Mouse (Mus musculus) splenic B cell, adult 2 months (primary cell): ENCODE measurements around the gene Iqgap2.

Source experiments
- DNase-seq: peaks from one replicate; pipeline ENCODE4 v3.0.0-alpha.2; 2011; ENCODE audit warnings: low read depth, low spot score
- H3K27me3 ChIP-seq: 2 replicates; pipeline ENCODE4 v1.6.1; 2012; ENCODE audit warnings: mild to moderate bottlenecking, low read length, moderate library complexity, mixed read lengths; ENCODE audit not compliant: control insufficient read depth, poor library complexity, insufficient read depth, severe bottlenecking
- H3K36me3 ChIP-seq: 2 replicates; pipeline ENCODE4 v1.6.1; 2012; ENCODE audit warnings: mild to moderate bottlenecking, low read length, moderate library complexity, mixed read lengths; ENCODE audit not compliant: control insufficient read depth, poor library complexity, insufficient read depth, severe bottlenecking

The Iqgap2 gene

DNA sequence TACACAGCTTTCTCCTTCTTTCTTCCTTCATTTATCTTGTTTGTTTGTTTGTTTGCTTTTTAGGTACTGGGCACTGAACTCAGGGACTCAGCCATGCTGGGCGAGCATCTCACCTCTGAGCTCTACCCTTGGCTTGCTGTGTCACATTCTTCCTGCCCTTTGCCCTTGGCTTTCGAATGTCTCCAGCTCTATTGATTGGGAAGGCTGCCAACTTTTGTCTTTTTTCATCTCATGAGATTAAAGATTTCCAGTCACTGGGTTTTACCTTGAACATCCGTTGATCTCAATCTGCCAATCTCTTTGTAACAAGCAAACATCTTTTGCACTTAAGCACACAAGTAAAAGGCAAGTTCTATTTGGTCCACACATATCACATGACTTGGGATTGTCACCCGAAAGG is 32.5 kb downstream of the Iqgap2 start:
- no peaks in the 10 kb centered on the region for H3K36me3 ChIP-seq
- no peaks in the 10 kb centered on the region for H3K27me3 ChIP-seq
- no peak for DNase-seq

DNA sequence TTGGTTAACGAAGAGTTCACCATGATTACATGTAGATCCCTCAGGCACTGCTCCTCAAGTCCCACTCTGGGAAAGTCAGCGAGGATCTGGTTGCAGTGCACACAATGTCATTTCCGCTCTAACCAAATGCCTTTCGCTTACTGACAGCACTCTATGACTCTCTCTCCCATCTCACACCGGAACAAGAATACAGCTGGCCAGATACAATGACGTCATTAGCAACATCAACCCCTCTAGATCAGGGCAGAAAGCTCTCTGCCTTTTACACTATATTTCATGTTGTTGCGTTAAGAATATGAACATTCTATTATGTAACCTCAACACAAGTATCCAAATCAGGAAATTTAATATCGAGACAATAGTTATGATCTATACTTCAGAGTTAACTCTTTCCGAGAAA is 32.9 kb downstream of the Iqgap2 start:
- no peak for DNase-seq
- Histone ChIP-seq H3K36me3 (no peaks in the 10 kb centered on the region), H3K27me3 (no peaks in the 10 kb centered on the region)

DNA sequence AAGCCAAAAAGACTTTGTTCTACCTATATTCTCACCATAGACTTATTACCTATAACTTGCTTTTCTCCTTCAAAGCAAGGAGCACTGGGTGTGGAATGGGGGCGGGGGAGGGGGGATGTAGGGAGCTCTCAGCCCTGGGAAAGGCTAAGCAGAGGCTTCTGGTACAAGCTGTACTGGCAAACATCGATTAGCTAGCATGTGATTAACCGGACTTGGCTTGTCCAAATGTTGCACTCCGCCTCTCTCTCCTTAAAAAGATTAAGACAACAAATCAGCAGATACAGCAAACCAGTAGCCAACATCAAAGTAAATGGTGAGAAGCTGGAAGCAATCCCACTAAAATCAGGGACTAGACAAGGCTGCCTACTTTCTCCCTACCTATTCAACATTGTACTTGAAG is 36.2 kb downstream of the Iqgap2 start:
- DNase-seq, result no peak

DNA sequence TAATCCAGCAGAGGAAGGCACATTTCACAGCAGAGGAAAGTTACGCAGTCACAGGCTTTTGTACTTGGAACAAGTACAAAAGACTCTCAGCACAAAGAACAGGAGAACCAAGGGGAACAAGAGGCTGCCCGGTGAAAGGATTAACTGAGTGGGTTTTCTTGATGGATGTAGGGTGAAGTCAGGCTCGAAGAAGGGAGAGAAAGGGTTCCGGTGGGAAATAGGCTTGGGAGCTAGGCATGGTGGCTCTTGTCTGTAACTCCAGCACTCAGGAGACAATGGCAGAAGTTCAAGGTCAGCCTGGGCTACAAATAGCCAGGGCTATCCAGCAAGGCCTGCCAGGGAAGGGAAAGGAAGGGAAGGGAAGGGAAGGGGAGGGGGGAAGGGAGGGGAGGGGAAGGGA is 40.1 kb downstream of the Iqgap2 start:
- no peaks in the 10 kb centered on the region for H3K36me3 ChIP-seq

More for the DNA sequence above, 36.2 kb downstream of the Iqgap2 start:
- Histone ChIP-seq H3K36me3 (no peaks in the 10 kb centered on the region), H3K27me3 (no peaks in the 10 kb centered on the region)

DNA sequence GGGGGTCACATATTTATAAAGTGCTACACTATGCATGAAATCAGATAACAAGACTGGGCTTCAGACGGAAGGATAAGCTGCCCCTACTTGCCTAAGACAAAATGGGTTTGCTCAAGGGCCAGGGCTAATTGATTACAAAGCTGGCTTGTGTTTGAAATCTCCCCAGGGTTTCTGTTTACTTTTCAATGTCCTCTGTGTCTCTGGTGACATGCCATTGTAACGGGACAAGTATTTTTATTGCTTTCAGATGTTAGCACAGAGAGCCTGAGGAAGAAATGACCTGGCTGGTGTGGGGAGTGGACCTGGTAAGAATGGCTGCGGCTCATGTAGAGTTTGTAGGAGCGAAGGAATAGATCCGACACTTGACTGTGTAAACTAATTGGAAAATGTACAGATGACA is 41.3 kb downstream of the Iqgap2 start:
- no peak for DNase-seq
- no peaks in the 10 kb centered on the region for H3K27me3 ChIP-seq

More for the DNA sequence above, 40.1 kb downstream of the Iqgap2 start:
- no peak for DNase-seq
- no peaks in the 10 kb centered on the region for H3K27me3 ChIP-seq

DNA sequence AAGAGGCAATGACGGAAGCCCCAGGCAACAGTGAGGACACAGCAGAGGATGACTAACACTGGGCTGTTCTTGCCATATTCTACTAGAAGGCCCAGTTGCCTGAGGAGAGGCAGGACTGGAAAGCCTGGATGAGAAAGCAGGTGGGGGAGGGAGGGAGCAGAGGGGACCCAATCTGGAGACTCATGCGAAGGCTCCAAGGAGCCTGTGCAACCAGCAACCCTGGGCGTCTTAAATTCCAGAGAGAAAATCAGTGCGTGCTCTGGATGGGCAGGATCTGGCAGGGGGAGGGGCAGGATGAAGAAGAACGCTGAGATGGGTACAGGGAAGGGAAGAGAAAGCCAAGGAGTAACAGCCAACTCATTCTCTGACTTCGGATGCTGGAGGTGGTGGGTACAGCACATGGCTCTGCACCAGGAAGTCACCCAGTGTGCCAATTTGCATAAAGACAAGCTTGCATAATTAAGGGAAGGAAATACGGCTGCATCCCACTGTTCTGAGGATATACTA is 42.2 kb downstream of the Iqgap2 start:
- H3K27me3 ChIP-seq, result no peaks in the 10 kb centered on the region
- no peak for DNase-seq

More for the DNA sequence above, 41.3 kb downstream of the Iqgap2 start:
- no peaks in the 10 kb centered on the region for H3K36me3 ChIP-seq

DNA sequence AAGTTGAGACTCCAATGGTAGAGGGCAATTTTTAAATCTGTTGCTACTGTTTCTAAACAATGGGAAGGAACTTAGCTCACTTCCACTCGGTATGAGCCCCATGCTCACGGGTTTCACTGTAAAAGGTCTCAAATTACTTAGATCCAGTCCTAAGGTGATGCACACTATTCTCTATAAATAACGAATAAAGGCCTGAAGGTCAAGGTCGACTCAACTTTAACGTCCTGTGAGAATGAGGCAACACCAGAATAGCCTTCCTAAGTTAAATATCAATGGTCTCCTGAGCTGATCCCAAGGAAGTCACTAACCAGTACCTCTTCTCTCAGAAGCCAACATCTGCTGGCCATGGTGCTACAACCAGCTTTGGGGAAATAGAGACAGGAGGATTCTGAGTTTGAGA is 45.4 kb downstream of the Iqgap2 start:
- Histone ChIP-seq H3K27me3 (no peaks in the 10 kb centered on the region; the same call in 1 of the 2 replicates), H3K36me3 (no peaks in the 10 kb centered on the region)
- DNase-seq, result no peak

More for the DNA sequence above, 42.2 kb downstream of the Iqgap2 start:
- H3K36me3 ChIP-seq, result no peaks in the 10 kb centered on the region

DNA sequence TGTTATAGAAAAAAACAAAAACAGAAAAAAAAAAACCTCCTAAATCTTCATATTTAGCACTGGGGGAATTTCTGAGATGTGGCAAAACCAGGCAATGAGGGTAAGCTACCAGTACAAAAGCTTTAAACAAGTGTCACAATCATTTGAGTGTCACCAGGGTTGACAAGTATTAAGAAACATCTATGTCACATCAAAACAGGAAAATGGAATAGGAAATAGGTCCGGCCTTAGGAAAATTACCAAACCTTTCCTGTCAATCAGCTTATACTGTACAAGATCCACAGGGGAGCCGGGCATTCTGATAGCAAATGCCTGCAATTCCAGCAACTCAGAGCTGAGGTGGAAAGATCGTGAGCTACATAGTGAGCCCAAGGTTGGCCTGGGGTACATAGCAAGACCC is 46.8 kb downstream of the Iqgap2 start:
- DNase-seq, result no peak
- H3K36me3 ChIP-seq, result no peaks in the 10 kb centered on the region
- no peaks in the 10 kb centered on the region; the same call in 1 of the 2 replicates for H3K27me3 ChIP-seq

DNA sequence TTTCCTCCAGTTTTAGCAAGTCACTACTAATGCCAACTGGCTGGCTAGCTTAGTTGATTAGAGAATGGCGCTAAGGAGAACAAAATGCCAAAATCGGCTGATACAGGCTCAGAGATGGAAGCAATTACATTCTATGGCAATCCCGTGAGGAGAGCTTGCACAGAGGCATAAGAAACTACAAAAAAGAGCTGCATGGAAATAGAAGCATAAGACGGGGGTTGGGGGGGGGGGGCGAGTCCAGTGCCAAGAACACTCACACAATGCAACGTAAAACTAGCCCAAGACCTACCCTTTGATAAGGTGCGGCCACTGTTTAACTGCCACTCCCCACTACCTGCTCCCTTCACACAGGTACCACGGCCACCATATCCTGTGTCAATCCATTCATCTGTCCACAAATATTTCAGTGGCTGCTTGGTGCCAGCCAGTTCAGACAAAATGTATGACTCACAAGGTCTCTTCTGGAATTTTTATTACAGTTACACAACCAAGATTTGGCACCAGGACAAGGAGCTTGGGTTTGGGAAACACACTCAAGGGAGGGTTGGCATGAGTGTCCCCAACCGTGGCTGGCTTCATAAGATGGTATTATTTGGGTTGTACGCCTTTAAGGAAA is 48.2 kb downstream of the Iqgap2 start:
- Histone ChIP-seq H3K27me3 (no peaks in the 10 kb centered on the region; the same call in 1 of the 2 replicates), H3K36me3 (no peaks in the 10 kb centered on the region)
- DNase-seq, result no peak

DNA sequence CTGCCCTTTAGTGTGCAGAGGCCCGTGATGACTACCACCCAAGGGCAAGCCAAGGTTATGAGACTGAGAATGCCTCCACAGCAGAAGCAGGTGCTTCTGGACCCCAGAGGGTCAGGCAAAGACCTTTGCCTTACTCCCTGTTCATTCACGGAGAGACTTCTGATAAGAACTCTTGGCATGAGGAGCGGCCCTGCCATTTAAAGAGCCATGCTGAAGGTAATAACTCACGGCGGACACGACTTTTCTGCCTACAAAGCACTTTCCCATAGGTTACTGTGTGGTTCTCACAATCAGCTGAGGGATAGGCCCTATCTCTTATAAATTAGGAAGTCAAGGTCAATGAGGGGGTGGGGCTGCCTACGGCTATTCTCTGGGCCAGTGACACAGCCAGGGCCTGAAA is 48.9 kb downstream of the Iqgap2 start:
- DNase-seq, result no peak
- no peaks in the 10 kb centered on the region for H3K36me3 ChIP-seq
- no peaks in the 10 kb centered on the region; the same call in 1 of the 2 replicates for H3K27me3 ChIP-seq

DNA sequence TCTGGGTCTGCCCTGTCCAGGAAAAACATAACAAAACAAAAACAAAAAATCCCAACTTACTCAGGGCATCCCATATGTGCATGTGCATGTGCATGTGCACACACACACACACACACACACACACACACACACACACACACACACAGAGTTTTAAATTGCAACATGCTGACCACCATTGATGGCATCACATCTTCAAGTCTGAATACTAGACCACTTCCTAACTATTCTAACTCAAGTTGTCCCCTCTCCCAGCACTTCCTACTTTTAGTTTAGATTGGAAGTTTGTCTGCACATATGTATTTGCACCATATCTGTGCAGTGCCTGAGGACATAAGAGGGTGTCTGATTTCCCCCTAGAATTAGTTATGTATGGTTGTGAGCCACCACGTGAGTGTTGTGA is 49.8 kb downstream of the Iqgap2 start:
- Histone ChIP-seq H3K27me3 (no peaks in the 10 kb centered on the region; the same call in 1 of the 2 replicates), H3K36me3 (no peaks in the 10 kb centered on the region)
- DNase-seq, result no peak

DNA sequence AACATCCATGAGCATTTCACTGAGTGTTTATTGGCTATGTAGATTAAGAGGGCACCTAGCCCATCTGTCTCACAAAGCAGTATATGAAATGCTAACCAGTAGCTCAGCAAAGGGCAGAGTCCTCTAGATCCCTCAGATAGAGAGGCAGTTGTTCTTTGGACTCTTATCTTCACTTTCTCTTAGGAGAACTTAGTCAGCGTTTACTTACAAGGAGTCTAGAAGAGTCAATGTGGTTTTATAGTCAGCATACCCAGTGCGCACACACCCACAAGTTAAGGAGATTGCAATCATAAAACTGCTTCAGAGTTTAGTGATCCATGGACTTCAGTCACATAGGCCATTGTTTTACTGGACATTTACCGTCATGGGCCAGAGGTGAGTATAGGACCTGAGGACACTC is 54.8 kb downstream of the Iqgap2 start:
- no peak for DNase-seq
- no peaks in the 10 kb centered on the region for H3K36me3 ChIP-seq
- H3K27me3 ChIP-seq, result no peaks in the 10 kb centered on the region

DNA sequence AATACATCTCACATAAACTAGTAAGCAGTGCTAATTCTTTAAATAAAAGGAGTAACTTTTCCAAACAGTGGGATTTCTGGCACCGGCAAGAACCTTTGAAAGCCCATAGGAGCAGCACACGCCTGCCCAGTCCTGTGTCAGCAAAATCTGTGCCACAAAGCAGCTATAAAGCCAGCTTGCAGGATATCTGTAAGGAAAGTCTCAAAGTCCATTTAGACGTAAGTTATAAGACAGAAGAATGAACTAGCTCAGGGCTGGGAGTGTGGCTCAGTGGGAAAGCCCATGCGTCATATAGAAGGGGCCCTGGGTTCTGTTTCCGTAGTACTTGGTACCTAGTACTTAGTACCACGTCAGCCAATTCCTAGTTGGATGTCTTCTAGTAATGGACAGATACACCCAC is 58.2 kb downstream of the Iqgap2 start:
- DNase-seq, result no peak
- Histone ChIP-seq H3K27me3 (no peaks in the 10 kb centered on the region), H3K36me3 (no peaks in the 10 kb centered on the region)

DNA sequence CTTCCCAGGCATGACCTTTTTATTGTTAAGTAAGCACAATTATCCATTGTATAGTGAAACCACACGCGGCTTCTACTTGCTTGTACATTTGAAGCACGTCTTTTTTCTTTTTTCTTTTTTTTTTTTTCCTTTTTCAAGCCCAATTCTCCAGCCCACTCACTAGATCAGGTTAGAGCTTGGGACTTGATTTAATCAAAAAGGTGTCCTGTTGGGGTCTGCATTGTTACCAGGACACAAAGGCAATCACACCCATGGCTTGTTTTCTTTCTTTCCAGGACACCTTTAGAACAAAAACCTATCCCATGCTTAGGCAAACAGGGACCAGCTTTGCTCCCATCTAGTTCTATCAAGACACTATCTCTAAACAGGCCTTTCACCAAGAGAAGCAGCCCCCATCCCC is 59.0 kb downstream of the Iqgap2 start:
- H3K27me3 ChIP-seq, result no peaks in the 10 kb centered on the region
- no peak for DNase-seq
- H3K36me3 ChIP-seq, result no peaks in the 10 kb centered on the region

DNA sequence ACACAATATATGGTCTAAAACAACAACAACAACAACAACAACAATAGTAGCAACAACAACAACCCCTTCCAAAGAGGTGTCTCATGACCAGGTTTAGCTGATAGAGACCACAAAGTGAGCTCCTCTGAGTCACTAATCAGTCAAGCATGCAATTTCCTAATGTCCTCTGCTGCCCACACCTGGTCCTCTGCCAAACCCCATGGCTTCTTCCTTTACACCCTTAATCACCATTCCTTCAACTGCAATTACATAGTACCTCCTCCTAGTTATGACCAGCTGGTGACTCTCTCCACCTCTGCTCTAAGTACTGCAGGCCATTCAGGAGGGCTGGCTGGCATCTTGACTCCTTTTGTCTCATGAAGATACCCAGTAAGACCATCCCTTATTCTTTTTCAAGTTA is 60.0 kb downstream of the Iqgap2 start:
- no peaks in the 10 kb centered on the region for H3K36me3 ChIP-seq
- no peak for DNase-seq
- no peaks in the 10 kb centered on the region for H3K27me3 ChIP-seq
